Mouse (Mus musculus): ENCODE data around the gene Smn1.

DNA sequence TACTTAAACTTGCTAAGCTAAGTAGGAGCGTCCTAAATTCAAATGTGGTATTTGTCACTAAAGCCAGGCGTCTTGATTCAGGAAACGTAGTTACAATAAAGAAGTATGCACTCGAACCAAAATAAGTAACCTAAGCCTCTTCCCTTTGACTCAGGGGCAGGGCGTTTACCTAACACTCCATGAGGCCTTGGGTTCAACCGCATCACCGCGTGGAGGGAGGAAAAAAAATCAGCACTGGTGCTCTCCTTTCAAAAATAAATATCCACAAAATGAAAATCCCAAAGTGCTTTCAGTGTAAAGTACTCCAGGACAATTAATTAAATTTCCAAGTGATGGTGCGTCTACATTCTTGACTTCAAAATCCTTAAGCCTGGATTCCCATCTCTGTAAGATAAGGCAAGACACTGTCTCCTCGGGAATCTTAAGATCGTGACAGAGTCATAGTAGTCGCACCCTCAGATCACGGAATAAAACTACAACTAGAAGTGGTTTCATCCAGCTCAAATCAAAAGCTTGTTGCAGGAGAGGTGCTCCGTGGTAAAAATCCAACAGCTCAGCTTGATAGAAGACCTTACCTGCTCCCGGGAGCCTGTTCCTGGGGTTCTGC lies 21.5 kb upstream of the Smn1 start:
- TF ChIP-seq CTCF (IDR thresholded peaks at IDR 0.05; ENCODE audit: borderline replicate concordance, insufficient read depth, low read length) (no peak), POLR2A (IDR thresholded peaks at IDR 0.05; ENCODE audit: low read depth, low read length) (no peak)

Data from embryonic fibroblast, embryonic 13.5 days (primary cell).